Mouse (Mus musculus) liver, embryonic 14.5 days (tissue): ENCODE measurements around the gene Gtf2ird1.

Source experiments
- CTCF ChIP-seq: IDR thresholded peaks from 2 replicates; pipeline ENCODE4 v1.5.1; 2016; ENCODE audit warnings: antibody characterized with exemption, low read depth, control low read depth
- EP300 ChIP-seq: IDR thresholded peaks from 2 replicates; pipeline ENCODE4 v1.6.1; 2016; ENCODE audit warnings: antibody characterized with exemption, low read depth

DNA sequence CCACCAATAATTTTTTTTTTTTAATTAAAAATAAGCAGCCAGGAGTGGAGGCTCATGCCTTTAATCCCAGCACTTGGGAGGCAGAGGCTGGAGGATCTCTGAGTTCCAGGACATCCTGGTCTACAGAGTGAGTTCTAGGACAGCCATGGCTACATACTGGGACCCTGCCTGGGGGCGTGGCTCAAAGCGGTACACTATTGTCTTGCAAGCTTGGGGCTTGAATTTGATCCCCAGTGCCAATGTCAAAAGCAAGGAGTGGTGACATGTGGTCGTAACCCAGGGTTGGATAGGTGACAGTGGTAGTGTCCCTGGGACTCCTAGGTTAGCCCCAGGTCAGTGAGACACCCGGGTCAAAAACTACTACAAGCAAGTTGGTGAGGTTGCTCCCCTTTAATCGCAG lies 114.8 kb downstream of the Gtf2ird1 start:
- no peak for TF ChIP-seq CTCF
- no peak for TF ChIP-seq EP300
